Mouse (Mus musculus): Measurements from ENCODE around the gene Spon1. TPM values are rescaled to one million over a fixed set of nuclear protein-coding genes. Genes with fewer than 3 reads are reported as not detected.
A peak's percentile ranks its signal among the peaks of the same experiment; 100 is the strongest.

The Spon1 gene
- polyA plus RNA-seq, 1 experiment from 2014 or later = 79.7 TPM

DNA sequence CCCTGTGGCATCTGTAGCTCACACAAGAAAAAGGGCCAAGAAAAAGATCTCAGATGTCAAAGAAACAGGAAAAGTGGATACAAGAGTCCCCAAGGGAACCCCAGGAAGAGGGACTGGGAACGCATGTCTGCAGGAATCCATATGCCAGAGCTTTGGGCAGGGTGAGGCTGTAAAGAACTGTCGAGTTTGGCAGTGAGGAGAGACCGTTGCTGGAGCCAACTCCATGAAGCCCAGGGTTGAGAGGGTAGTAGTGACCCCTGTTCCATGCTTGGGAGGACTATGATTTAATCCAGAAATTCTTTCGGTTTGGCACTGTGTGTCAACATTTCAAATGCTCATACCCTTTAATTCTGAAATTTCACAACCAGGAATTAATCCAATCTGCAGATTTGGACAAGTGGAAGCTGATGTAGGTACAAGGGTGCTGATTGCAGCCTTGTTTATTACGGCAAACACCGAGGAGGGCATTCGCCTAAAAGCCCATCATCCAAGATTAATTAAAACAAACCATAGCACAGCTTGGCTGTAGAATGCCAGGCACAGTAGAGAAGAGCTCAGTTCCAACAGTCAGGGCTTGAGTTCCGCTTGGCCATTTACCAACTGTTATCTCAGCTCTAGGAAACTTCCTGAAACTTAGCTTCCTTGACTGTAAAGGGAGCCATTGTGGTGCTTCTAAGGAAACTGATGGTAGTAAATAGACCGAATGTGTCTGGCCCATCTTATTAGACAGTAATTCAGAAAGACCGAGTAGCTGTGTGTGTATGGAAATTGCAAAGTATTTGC lies 45.8 kb downstream of the Spon1 start:
- H3K9me3 ChIP-seq (ENCODE audit: control insufficient read depth, low read length) = no peaks in the 10 kb centered on the region
- H3K4me1 ChIP-seq (ENCODE audit: control insufficient read depth in 2 of 2, insufficient read depth in 2 of 2, low read length in 2 of 2) = peaks cover 9 to 22% of the 10 kb centered on the region in 2 experiments
- no peak overlapping the region for H3K4me2 ChIP-seq (ENCODE audit: low read length)
- peak overlapping the region; percentile 41 to 53; a peak in 2 of 4 replicates for H3K27ac ChIP-seq (replicated peaks in 1 of 2; ENCODE audit: control insufficient read depth in 1 of 2, insufficient read depth in 1 of 2, low read depth in 2 of 2, low read length in 2 of 2)
- H3K4me3 ChIP-seq (ENCODE audit: control insufficient read depth in 1 of 2, insufficient read depth in 1 of 2, low read depth in 1 of 2, low read length in 2 of 2) = no peak overlapping the region
- no peaks in the 10 kb centered on the region for H3K27me3 ChIP-seq (ENCODE audit: control insufficient read depth, insufficient read depth, low read length)
- no peak overlapping the region for H3K9ac ChIP-seq (ENCODE audit: low read length)
- no peaks in the 10 kb centered on the region for H3K36me3 ChIP-seq (ENCODE audit: control insufficient read depth, insufficient read depth, low read length)
- no peak for ATAC-seq (ENCODE audit: insufficient number of reproducible peaks, insufficient read depth, low FRiP score, low read depth)
- 57% methylated on average over 10 of the region's 10 CpGs for WGBS

DNA sequence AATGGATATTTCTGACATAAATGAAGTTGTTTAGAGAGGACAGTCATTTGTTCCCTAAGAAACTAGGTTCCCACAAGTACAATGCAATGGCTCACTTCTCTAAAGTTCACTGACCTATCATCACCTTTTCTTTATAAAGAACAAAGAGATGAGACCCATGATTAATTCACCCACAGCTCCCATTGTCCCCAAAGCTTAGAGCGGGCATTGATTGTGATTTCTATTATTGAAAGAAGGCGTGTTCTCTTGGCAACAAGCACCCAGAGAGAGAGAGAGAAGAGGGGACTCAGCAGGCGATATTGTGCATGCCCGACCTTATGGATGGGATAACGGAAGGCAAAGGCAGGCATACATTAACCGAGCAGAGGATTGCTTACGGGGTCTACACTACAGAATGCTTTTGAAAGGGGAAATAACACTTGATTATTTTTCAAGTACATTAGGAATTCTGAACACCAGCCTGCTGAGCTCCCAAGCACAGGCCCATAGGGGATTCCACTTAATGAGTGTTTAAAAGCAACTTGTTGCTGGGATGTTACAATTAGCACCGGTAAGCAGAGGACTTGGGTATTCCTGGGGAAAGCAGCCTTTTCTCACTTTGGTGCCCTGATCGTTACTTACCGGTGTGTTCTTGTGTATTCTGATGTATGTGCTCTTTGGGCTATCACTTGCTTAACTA lies 48.4 kb downstream of the Spon1 start:
- no peak overlapping the region for H3K4me2 ChIP-seq (ENCODE audit: low read length)
- ATAC-seq (ENCODE audit: insufficient number of reproducible peaks, insufficient read depth, low FRiP score, low read depth) = no peak
- H3K9ac ChIP-seq (ENCODE audit: low read length) = no peak overlapping the region
- H3K27me3 ChIP-seq (ENCODE audit: control insufficient read depth, insufficient read depth, low read length) = no peaks in the 10 kb centered on the region
- no peaks in the 10 kb centered on the region for H3K9me3 ChIP-seq (ENCODE audit: control insufficient read depth, low read length)
- WGBS = 92% methylated on average over 10 of the region's 10 CpGs
- no peak overlapping the region for H3K4me3 ChIP-seq (ENCODE audit: control insufficient read depth in 1 of 2, insufficient read depth in 1 of 2, low read depth in 1 of 2, low read length in 2 of 2)
- H3K27ac ChIP-seq (replicated peaks in 1 of 2; ENCODE audit: control insufficient read depth in 1 of 2, insufficient read depth in 1 of 2, low read depth in 2 of 2, low read length in 2 of 2) = no peak overlapping the region
- peaks cover 24 to 49% of the 10 kb centered on the region in 2 experiments for H3K4me1 ChIP-seq (ENCODE audit: control insufficient read depth in 2 of 2, insufficient read depth in 2 of 2, low read length in 2 of 2)
- no peaks in the 10 kb centered on the region for H3K36me3 ChIP-seq (ENCODE audit: control insufficient read depth, insufficient read depth, low read length)

DNA sequence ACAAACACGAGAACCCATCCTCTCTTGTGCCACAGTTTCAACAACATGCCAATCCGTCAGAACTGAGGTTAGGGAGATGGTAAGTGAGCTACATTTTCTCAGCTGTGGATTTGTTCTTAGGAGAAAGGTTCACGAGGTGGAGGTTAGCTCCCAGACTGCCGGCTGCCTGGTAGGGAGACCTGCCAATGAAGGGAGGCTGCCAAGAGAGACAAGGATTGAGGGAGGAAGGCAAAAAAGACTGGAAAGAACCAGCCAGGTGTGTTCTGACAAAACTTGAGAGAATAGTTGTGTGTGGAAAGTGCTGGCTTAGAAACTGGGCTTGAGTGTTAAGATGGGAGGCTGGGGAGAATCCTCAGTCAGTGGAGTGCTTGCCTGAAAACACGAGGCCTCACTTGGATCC lies 49.9 kb downstream of the Spon1 start:
- Histone ChIP-seq H3K4me2 (ENCODE audit: low read length) (no peak overlapping the region), H3K27ac (replicated peaks in 1 of 2; ENCODE audit: control insufficient read depth in 1 of 2, insufficient read depth in 1 of 2, low read depth in 2 of 2, low read length in 2 of 2) (peak overlapping the region in 1 of 2 experiments; percentile 39; a peak in 1 of 4 replicates), H3K27me3 (ENCODE audit: control insufficient read depth, insufficient read depth, low read length) (no peaks in the 10 kb centered on the region), H3K4me1 (ENCODE audit: control insufficient read depth in 2 of 2, insufficient read depth in 2 of 2, low read length in 2 of 2) (peaks cover 28 to 64% of the 10 kb centered on the region in 2 experiments), H3K9ac (ENCODE audit: low read length) (no peak overlapping the region), H3K36me3 (ENCODE audit: control insufficient read depth, insufficient read depth, low read length) (no peaks in the 10 kb centered on the region), H3K4me3 (ENCODE audit: control insufficient read depth in 1 of 2, insufficient read depth in 1 of 2, low read depth in 1 of 2, low read length in 2 of 2) (no peak overlapping the region), H3K9me3 (ENCODE audit: control insufficient read depth, low read length) (no peaks in the 10 kb centered on the region)
- WGBS = 60% methylated on average over 5 of the region's 5 CpGs
- ATAC-seq (ENCODE audit: insufficient number of reproducible peaks, insufficient read depth, low FRiP score, low read depth) = no peak

DNA sequence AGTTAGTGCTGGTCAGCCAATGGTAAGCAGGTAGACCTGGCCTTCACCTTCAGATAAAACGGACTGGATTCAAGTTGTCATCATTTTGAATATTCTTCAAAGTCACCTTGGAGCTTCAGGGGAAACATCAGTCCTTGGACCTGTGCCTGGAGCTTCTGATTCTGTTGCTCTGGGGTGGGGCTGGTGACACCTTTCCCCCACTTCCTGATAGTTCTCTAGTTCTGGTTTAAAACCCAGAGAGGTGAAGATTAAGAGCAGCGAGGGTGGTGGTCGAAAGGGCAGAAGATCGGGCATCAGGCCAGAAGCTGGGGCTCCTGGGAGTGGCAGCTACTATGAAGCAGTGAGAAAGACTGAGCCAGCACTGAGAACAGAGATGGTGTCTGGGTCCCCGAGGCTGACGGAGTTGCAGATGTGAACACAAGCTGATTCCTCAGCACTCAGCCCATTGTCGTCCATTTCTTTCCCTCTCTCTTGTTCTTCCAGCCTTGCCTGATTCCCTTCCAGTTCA lies 51.1 kb downstream of the Spon1 start:
- no peaks in the 10 kb centered on the region for H3K27me3 ChIP-seq (ENCODE audit: control insufficient read depth, insufficient read depth, low read length)
- H3K9ac ChIP-seq (ENCODE audit: low read length) = peak overlapping the region; percentile 11; the same call in 1 of the 2 replicates
- H3K9me3 ChIP-seq (ENCODE audit: control insufficient read depth, low read length) = no peaks in the 10 kb centered on the region
- peaks cover 27 to 61% of the 10 kb centered on the region in 2 experiments for H3K4me1 ChIP-seq (ENCODE audit: control insufficient read depth in 2 of 2, insufficient read depth in 2 of 2, low read length in 2 of 2)
- H3K27ac ChIP-seq (replicated peaks in 1 of 2; ENCODE audit: control insufficient read depth in 1 of 2, insufficient read depth in 1 of 2, low read depth in 2 of 2, low read length in 2 of 2) = peak overlapping the region in 1 of 2 experiments; percentile 39; a peak in 2 of 4 replicates
- H3K4me2 ChIP-seq (ENCODE audit: low read length) = peak overlapping the region; percentile 19
- no peak for ATAC-seq (ENCODE audit: insufficient number of reproducible peaks, insufficient read depth, low FRiP score, low read depth)
- WGBS = 23% methylated on average over 7 of the region's 7 CpGs
- H3K4me3 ChIP-seq (ENCODE audit: control insufficient read depth in 1 of 2, insufficient read depth in 1 of 2, low read depth in 1 of 2, low read length in 2 of 2) = no peak overlapping the region
- no peaks in the 10 kb centered on the region for H3K36me3 ChIP-seq (ENCODE audit: control insufficient read depth, insufficient read depth, low read length)

DNA sequence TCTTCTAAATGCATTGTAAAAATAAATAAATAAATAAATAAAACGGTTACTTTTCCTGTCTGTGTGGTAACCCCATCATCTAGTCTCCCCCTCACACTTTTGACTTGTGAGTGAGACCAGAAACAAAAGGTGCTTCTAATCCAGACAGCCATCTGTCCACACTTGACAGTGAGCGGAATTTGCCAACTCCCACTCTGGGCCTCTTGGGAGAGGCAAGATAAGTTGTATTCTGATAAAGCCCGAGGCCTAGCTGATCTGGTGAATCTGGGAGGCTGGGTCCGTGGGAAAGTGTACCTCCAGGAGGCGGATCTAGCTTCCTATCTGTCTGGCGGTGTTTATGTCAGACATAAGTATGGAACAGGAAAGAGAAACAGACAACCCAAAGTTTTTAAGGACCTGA lies 52.3 kb downstream of the Spon1 start:
- Histone ChIP-seq H3K9ac (ENCODE audit: low read length) (no peak overlapping the region), H3K27ac (replicated peaks in 1 of 2; ENCODE audit: control insufficient read depth in 1 of 2, insufficient read depth in 1 of 2, low read depth in 2 of 2, low read length in 2 of 2) (peak overlapping the region; percentile 39 to 54), H3K4me1 (ENCODE audit: control insufficient read depth in 2 of 2, insufficient read depth in 2 of 2, low read length in 2 of 2) (peaks cover 30 to 65% of the 10 kb centered on the region in 2 experiments), H3K9me3 (ENCODE audit: control insufficient read depth, low read length) (no peaks in the 10 kb centered on the region), H3K4me3 (ENCODE audit: control insufficient read depth in 1 of 2, insufficient read depth in 1 of 2, low read depth in 1 of 2, low read length in 2 of 2) (no peak overlapping the region), H3K4me2 (ENCODE audit: low read length) (peak overlapping the region; percentile 22; the same call in 1 of the 2 replicates), H3K36me3 (ENCODE audit: control insufficient read depth, insufficient read depth, low read length) (no peaks in the 10 kb centered on the region), H3K27me3 (ENCODE audit: control insufficient read depth, insufficient read depth, low read length) (no peaks in the 10 kb centered on the region)
- ATAC-seq (ENCODE audit: insufficient number of reproducible peaks, insufficient read depth, low FRiP score, low read depth) = no peak
- WGBS = 4% methylated on average over 6 of the region's 6 CpGs

DNA sequence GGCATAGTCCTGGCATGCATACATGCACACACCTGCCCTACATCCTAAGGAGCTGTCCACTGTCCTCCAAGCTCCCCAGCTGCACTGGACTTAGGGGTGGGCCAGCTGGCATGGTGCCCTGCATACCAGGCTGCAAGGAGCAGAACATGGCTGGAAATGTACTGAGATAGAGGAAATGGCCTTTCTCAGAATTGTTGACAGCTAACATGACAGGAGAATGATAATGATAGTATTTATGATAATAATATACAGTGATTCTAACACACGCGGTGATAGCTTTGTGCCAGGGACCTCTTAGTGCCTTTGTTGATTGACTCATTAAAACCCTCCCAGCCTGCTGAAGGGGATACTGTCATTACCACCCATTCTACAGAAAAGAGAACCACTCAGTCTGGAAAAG lies 54.4 kb downstream of the Spon1 start:
- no peaks in the 10 kb centered on the region for H3K36me3 ChIP-seq (ENCODE audit: control insufficient read depth, insufficient read depth, low read length)
- no peaks in the 10 kb centered on the region for H3K27me3 ChIP-seq (ENCODE audit: control insufficient read depth, insufficient read depth, low read length)
- 4% methylated on average over 2 of the region's 2 CpGs for WGBS
- no peak overlapping the region for H3K9ac ChIP-seq (ENCODE audit: low read length)
- H3K4me1 ChIP-seq (ENCODE audit: control insufficient read depth in 2 of 2, insufficient read depth in 2 of 2, low read length in 2 of 2) = peaks cover 38 to 76% of the 10 kb centered on the region in 2 experiments
- H3K9me3 ChIP-seq (ENCODE audit: control insufficient read depth, low read length) = no peaks in the 10 kb centered on the region
- no peak overlapping the region for H3K4me2 ChIP-seq (ENCODE audit: low read length)
- ATAC-seq (ENCODE audit: insufficient number of reproducible peaks, insufficient read depth, low FRiP score, low read depth) = peak; percentile 83
- H3K27ac ChIP-seq (replicated peaks in 1 of 2; ENCODE audit: control insufficient read depth in 1 of 2, insufficient read depth in 1 of 2, low read depth in 2 of 2, low read length in 2 of 2) = peak overlapping the region in 1 of 2 experiments; percentile 65; a peak in 3 of 4 replicates
- no peak overlapping the region for H3K4me3 ChIP-seq (ENCODE audit: control insufficient read depth in 1 of 2, insufficient read depth in 1 of 2, low read depth in 1 of 2, low read length in 2 of 2)

DNA sequence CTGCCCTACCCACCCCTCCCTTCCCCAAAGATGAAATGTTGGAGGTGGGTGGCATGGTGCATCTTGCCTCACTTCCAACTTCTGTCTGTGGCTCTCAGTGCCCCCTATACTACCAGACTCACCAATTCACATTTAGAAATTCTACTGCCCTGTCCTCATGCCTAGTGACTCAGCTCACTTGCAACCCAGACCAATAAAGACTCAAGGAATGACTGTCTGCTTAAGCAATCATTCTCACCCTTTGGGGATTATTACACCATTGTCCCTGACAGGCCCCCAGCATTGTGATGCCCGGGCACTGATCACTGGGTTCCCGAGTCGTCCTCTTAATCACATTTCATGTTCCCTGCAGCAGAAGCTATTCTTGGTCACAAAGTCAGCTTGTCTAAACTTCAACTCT lies 57.2 kb downstream of the Spon1 start:
- Histone ChIP-seq H3K27me3 (ENCODE audit: control insufficient read depth, insufficient read depth, low read length) (no peaks in the 10 kb centered on the region), H3K4me2 (ENCODE audit: low read length) (no peak overlapping the region), H3K36me3 (ENCODE audit: control insufficient read depth, insufficient read depth, low read length) (no peaks in the 10 kb centered on the region), H3K27ac (replicated peaks in 1 of 2; ENCODE audit: control insufficient read depth in 1 of 2, insufficient read depth in 1 of 2, low read depth in 2 of 2, low read length in 2 of 2) (peak overlapping the region in 1 of 2 experiments; percentile 10; a peak in 1 of 4 replicates), H3K9me3 (ENCODE audit: control insufficient read depth, low read length) (no peaks in the 10 kb centered on the region), H3K9ac (ENCODE audit: low read length) (no peak overlapping the region), H3K4me3 (ENCODE audit: control insufficient read depth in 1 of 2, insufficient read depth in 1 of 2, low read depth in 1 of 2, low read length in 2 of 2) (no peak overlapping the region), H3K4me1 (ENCODE audit: control insufficient read depth in 2 of 2, insufficient read depth in 2 of 2, low read length in 2 of 2) (peaks cover 45 to 78% of the 10 kb centered on the region in 2 experiments)
- WGBS = 16% methylated on average over 3 of the region's 3 CpGs
- no peak for ATAC-seq (ENCODE audit: insufficient number of reproducible peaks, insufficient read depth, low FRiP score, low read depth)

Measured in heart, embryonic 14.5 days (tissue).